Mouse (Mus musculus) ES-E14 (cell line): ENCODE results near the gene H2-T24. TPM values are rescaled to one million over a fixed set of nuclear protein-coding genes. Genes with fewer than 3 reads are reported as not detected.
"Not testable (repeated sequence)": the region's sequence is repeated elsewhere in the genome, so short reads cannot be mapped to it uniquely, and the experiment has no call there.

Experiments used
- DNase-seq: peaks from one replicate; pipeline ENCODE4 v3.0.0-alpha.2; 2013; ENCODE audit warnings: low read depth, low spot score
- H3K27ac ChIP-seq: 2 replicates; pipeline ENCODE4 v1.5.1; 2012; ENCODE audit warnings: low read depth, mild to moderate bottlenecking, low read length, moderate library complexity, mixed read lengths; ENCODE audit not compliant: poor library complexity, insufficient read depth, severe bottlenecking
- H3K36me3 ChIP-seq: 2 replicates; pipeline ENCODE4 v1.6.1; 2012; ENCODE audit warnings: mild to moderate bottlenecking, low read length, moderate library complexity, mixed read lengths; ENCODE audit not compliant: control insufficient read depth, poor library complexity, insufficient read depth, severe bottlenecking
- H3K4me1 ChIP-seq, 2 experiments: fragments of 150-350 bp in 1 of 2; sonication (generic) in 1 of 2; 2 replicates each; pipeline ENCODE4 v1.6.1; 2012; ENCODE audit warnings: low read length in 2 of 2, mild to moderate bottlenecking in 1 of 2, mixed read lengths in 1 of 2; ENCODE audit not compliant: control insufficient read depth in 2 of 2, insufficient read depth in 2 of 2, poor library complexity in 1 of 2
- H3K4me3 ChIP-seq, 2 experiments: fragments of 150-350 bp in 1 of 2; sonication (generic) in 1 of 2; 2 replicates each; pipeline ENCODE4 v1.5.1; 2012; ENCODE audit warnings: low read length in 2 of 2, low read depth in 1 of 2, mild to moderate bottlenecking in 1 of 2, mixed read lengths in 1 of 2; ENCODE audit not compliant: insufficient read depth in 1 of 2, poor library complexity in 1 of 2, severe bottlenecking in 1 of 2
- H3K9ac ChIP-seq: 2 replicates; pipeline ENCODE4 v1.6.1; 2012; ENCODE audit warnings: low read depth, mild to moderate bottlenecking, low read length, mixed read lengths; ENCODE audit not compliant: poor library complexity, insufficient read depth, severe bottlenecking
- H3K9me3 ChIP-seq: fragments of 150-350 bp; sonication (generic); 2 replicates; pipeline ENCODE4 v1.6.1; 2012; ENCODE audit warnings: low read depth, mild to moderate bottlenecking, low read length; ENCODE audit not compliant: control insufficient read depth, insufficient read depth
- CHD2 ChIP-seq: IDR thresholded peaks from 2 replicates; pipeline ENCODE4 v1.6.1; 2014; ENCODE audit warnings: mild to moderate bottlenecking, low read depth, low read length, inconsistent platforms
- HCFC1 ChIP-seq: IDR thresholded peaks from 2 replicates; pipeline ENCODE4 v1.6.1; 2012; ENCODE audit warnings: low read length, inconsistent platforms, borderline replicate concordance; ENCODE audit not compliant: insufficient read depth
- MAFK ChIP-seq: IDR thresholded peaks from 2 replicates; pipeline ENCODE4 v1.6.1; 2014; ENCODE audit warnings: mild to moderate bottlenecking, low read depth, low read length, inconsistent platforms; ENCODE audit not compliant: insufficient read depth
- ZC3H11A ChIP-seq: IDR thresholded peaks from 2 replicates; pipeline ENCODE4 v1.6.1; 2012; ENCODE audit warnings: low read depth, mild to moderate bottlenecking, inconsistent platforms, low read length, borderline replicate concordance
- ZNF384 ChIP-seq: IDR thresholded peaks from 2 replicates; pipeline ENCODE4 v1.6.1; 2012; ENCODE audit warnings: low read depth, low read length, inconsistent platforms
- in situ Hi-C, 2 experiments: fragments of 600-800 bp; cut with MboI; formaldehyde crosslinking; loops; one replicate each; pipeline ENCODE4 v1.15.1; 2025; ENCODE audit warnings: low sequenced_read_pairs in 2 of 2, inconsistent platforms in 1 of 2; ENCODE audit not compliant: unreplicated experiment in 2 of 2
- total RNA-seq: library from RNA; depleted of rRNA; stranded (reverse); fragments of 300-350 nt; gene quantifications from 2 replicates; pipeline ENCODE4 v1.2.3, GENCODE M21; 2012

H2-T24 gene
- total RNA-seq, 1 experiment: not detected

GRCm38 (mm10) chr17:36017046-36017445 lies 3.3 kb downstream of the H2-T24 start:
- in situ Hi-C loops: no loop called here

GRCm38 (mm10) chr17:36014977-36015376 lies 5.4 kb downstream of the H2-T24 start:
- TF ChIP-seq ZC3H11A (no peak), CHD2 (no peak), ZNF384 (no peak), HCFC1 (no peak), MAFK (no peak)
- Histone ChIP-seq H3K4me3 (no peak overlapping the region), H3K9me3 (no peaks in the 10 kb centered on the region), H3K9ac (no peak overlapping the region), H3K36me3 (peaks cover 7% of the 10 kb centered on the region), H3K4me1 (peaks cover 0 to 8% of the 10 kb centered on the region in 2 experiments; a peak in 1 of 4 replicates), H3K27ac (no peak overlapping the region)
- in situ Hi-C loops: no loop called here
- DNase-seq: no peak

More at GRCm38 (mm10) chr17:36017046-36017445, 3.3 kb downstream of the H2-T24 start:
- Histone ChIP-seq H3K36me3 (peaks cover 10% of the 10 kb centered on the region), H3K4me1 (peaks cover 0 to 13% of the 10 kb centered on the region in 2 experiments; a peak in 1 of 4 replicates), H3K4me3 (no peak overlapping the region), H3K27ac (no peak overlapping the region), H3K9ac (no peak overlapping the region; the same call in 1 of the 2 replicates), H3K9me3 (no peaks in the 10 kb centered on the region)
- DNase-seq: no peak
- TF ChIP-seq CHD2 (no peak), MAFK (no peak), HCFC1 (no peak), ZC3H11A (no peak), ZNF384 (no peak)

DNA sequence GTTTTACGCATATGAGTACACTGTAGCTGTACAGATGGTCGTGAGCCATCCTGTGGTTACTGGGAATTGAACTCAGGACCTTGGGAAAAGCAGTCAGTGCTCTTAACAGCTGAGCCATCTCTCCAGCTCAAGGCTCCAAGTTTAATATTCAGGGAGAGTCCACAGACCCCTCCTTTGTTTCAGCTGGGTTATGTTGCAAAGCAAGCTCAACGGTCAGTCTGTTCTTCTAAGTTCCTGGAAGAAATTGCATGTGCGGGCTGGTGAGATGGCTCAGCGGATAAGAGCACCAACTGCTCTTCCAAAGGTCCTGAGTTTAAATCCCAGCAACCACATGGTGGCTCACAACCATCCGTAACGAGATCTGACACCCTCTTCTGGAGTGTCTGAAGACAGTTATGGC lies 16.0 kb downstream of the H2-T24 start:
- H3K36me3 ChIP-seq, DNase-seq, H3K27ac ChIP-seq, H3K9ac ChIP-seq, in situ Hi-C loops, H3K9me3 ChIP-seq, H3K4me3 ChIP-seq: not testable (repeated sequence)
- H3K4me1 ChIP-seq: peaks cover 0 to 12% of the 10 kb centered on the region in 2 experiments; a peak in 2 of 4 replicates

GRCm38 (mm10) chr17:36003331-36003730 lies 17.0 kb downstream of the H2-T24 start:
- no peak for DNase-seq

DNA sequence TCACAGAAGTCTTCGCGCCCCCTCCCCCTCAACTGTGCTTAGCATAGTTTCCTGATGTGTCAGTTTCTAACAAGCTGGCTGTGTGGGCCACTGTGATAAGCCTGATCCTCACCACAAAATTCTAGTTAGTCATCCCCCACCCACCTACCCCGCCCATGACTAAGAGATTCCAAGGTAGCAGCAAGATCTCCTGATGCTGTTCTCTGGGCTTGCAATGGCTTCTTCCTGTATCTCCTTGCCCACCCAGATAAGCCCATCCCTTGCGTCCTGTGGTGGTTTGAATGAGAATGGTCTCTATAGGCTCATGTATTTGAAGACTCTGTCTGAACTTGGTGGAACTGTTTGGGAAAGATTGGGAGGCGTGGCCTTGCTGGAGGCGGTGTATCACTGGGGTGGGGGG lies 18.4 kb downstream of the H2-T24 start:
- Histone ChIP-seq H3K4me3 (no peak overlapping the region), H3K4me1 (peaks cover 2 to 16% of the 10 kb centered on the region in 2 experiments), H3K36me3 (peaks cover 5% of the 10 kb centered on the region; the same call in 1 of the 2 replicates), H3K27ac (no peak overlapping the region), H3K9me3 (no peaks in the 10 kb centered on the region), H3K9ac (no peak overlapping the region)
- no peak for DNase-seq
- in situ Hi-C loops: no loop called here
- TF ChIP-seq MAFK (no peak), ZNF384 (no peak), CHD2 (no peak), ZC3H11A (no peak), HCFC1 (no peak)

More at GRCm38 (mm10) chr17:36003331-36003730, 17.0 kb downstream of the H2-T24 start:
- Histone ChIP-seq H3K4me1 (peaks cover 0 to 14% of the 10 kb centered on the region in 2 experiments; a peak in 3 of 4 replicates), H3K9me3 (no peaks in the 10 kb centered on the region), H3K4me3 (no peak overlapping the region), H3K27ac (no peak overlapping the region), H3K9ac (no peak overlapping the region), H3K36me3 (peaks cover 5% of the 10 kb centered on the region; the same call in 1 of the 2 replicates)
- TF ChIP-seq ZC3H11A: no peak
- no peak for TF ChIP-seq HCFC1
- no peak for TF ChIP-seq MAFK
- no peak for TF ChIP-seq ZNF384
- TF ChIP-seq CHD2: no peak
- in situ Hi-C loops: no loop called here
